Mouse (Mus musculus) MEL (cell line): ENCODE data around the gene Pde1a.

Experiments used
- BHLHE40 ChIP-seq: IDR thresholded peaks from 2 replicates; pipeline ENCODE4 v1.6.1; 2012; ENCODE audit warnings: low read depth, mild to moderate bottlenecking, inconsistent platforms, low read length, improper control_type of control experiment, borderline replicate concordance
- CTCF ChIP-seq, 3 experiments: IDR thresholded peaks in 2 of 3; conservative IDR thresholded peaks in 1 of 3; 2 replicates each; pipeline ENCODE4 v1.5.1; 2011 to 2012; ENCODE audit warnings: low read length in 3 of 3, low read depth in 2 of 3, mild to moderate bottlenecking in 2 of 3, improper control_type of control experiment in 1 of 3, inconsistent platforms in 1 of 3, mixed read lengths in 1 of 3, moderate library complexity in 1 of 3; ENCODE audit not compliant: control insufficient read depth in 1 of 3, insufficient read depth in 1 of 3, poor library complexity in 1 of 3, severe bottlenecking in 1 of 3
- ELF1 ChIP-seq: IDR thresholded peaks from 2 replicates; pipeline ENCODE4 v1.6.1; 2014; ENCODE audit warnings: low read depth, mild to moderate bottlenecking, inconsistent platforms, low read length, improper control_type of control experiment, moderate library complexity
- EP300 ChIP-seq, 2 experiments: IDR thresholded peaks; 2 replicates each; pipeline ENCODE4 v1.6.1; 2011; ENCODE audit warnings: improper control_type of control experiment in 2 of 2, low read length in 2 of 2, low read depth in 1 of 2, mild to moderate bottlenecking in 1 of 2
- GATA1 ChIP-seq: IDR thresholded peaks from 2 replicates; pipeline ENCODE4 v1.6.1; 2011; ENCODE audit warnings: low read depth, low read length, improper control_type of control experiment
- MYC ChIP-seq: IDR thresholded peaks from 2 replicates; pipeline ENCODE4 v1.6.1; 2011; ENCODE audit warnings: low read depth, mild to moderate bottlenecking, low read length, improper control_type of control experiment, moderate library complexity
- POLR2A ChIP-seq, 2 experiments: IDR thresholded peaks; 2 replicates each; pipeline ENCODE4 v1.6.1; 2011 to 2012; ENCODE audit warnings: low read length in 2 of 2, mild to moderate bottlenecking in 2 of 2, control low read depth in 1 of 2, improper control_type of control experiment in 1 of 2, low read depth in 1 of 2, moderate library complexity in 1 of 2; ENCODE audit not compliant: control insufficient read depth in 1 of 2, insufficient read depth in 1 of 2, poor library complexity in 1 of 2
- SIN3A ChIP-seq: IDR thresholded peaks from 2 replicates; pipeline ENCODE4 v1.6.1; 2012; ENCODE audit warnings: low read length, improper control_type of control experiment, inconsistent platforms
- TBP ChIP-seq: IDR thresholded peaks from 2 replicates; pipeline ENCODE4 v1.8.0; 2011; ENCODE audit warnings: low read depth, low read length, improper control_type of control experiment
- USF2 ChIP-seq, 2 experiments: IDR thresholded peaks; 2 replicates each; pipeline ENCODE4 v1.6.1; 2011 to 2012; ENCODE audit warnings: improper control_type of control experiment in 2 of 2, low read length in 2 of 2, borderline replicate concordance in 1 of 2, inconsistent platforms in 1 of 2, low read depth in 1 of 2, mild to moderate bottlenecking in 1 of 2; ENCODE audit not compliant: insufficient read depth in 1 of 2
- ZKSCAN1 ChIP-seq: IDR thresholded peaks from 2 replicates; pipeline ENCODE4 v1.6.1; 2012; ENCODE audit warnings: low read depth, mild to moderate bottlenecking, inconsistent platforms, low read length, improper control_type of control experiment, moderate library complexity
- ZNF384 ChIP-seq: IDR thresholded peaks from 2 replicates; pipeline ENCODE4 v1.6.1; 2012; ENCODE audit warnings: low read depth, mild to moderate bottlenecking, inconsistent platforms, low read length, improper control_type of control experiment

- TF ChIP-seq CTCF (IDR thresholded peaks at IDR 0.05 in 2 of 3, conservative IDR thresholded peaks at IDR 0.05 in 1 of 3; ENCODE audit: control insufficient read depth in 1 of 3, insufficient read depth in 1 of 3, low read depth in 2 of 3, low read length in 3 of 3, poor library complexity in 1 of 3, severe bottlenecking in 1 of 3) (no peak), ZNF384 (no peak), EP300 (IDR thresholded peaks at IDR 0.05; ENCODE audit: low read depth in 1 of 2, low read length in 2 of 2) (no peak), SIN3A (no peak), TBP (no peak), MYC (no peak), BHLHE40 (no peak), USF2 (IDR thresholded peaks at IDR 0.05; ENCODE audit: borderline replicate concordance in 1 of 2, insufficient read depth in 1 of 2, low read depth in 1 of 2, low read length in 2 of 2) (no peak), ZKSCAN1 (no peak), POLR2A (IDR thresholded peaks at IDR 0.05; ENCODE audit: control insufficient read depth in 1 of 2, insufficient read depth in 1 of 2, low read depth in 1 of 2, low read length in 2 of 2, poor library complexity in 1 of 2) (no peak), GATA1 (no peak), ELF1 (no peak)
These were observed 207.9 kb downstream of the Pde1a start for GRCm38 (mm10) chr2:79921375-79921774.
